Mouse (Mus musculus) kidney, postnatal 0 days (tissue): ENCODE results near the gene Plekhm1. TPM values are rescaled to one million over a fixed set of nuclear protein-coding genes. Genes with fewer than 3 reads are reported as not detected.
"Not testable (repeated sequence)": the region's sequence is repeated elsewhere in the genome, so short reads cannot be mapped to it uniquely, and the experiment has no call there.

Source experiments
- ATAC-seq: fragments of 200-750 bp; cut with Nextera tagmentation; replicated peaks from 2 replicates; pipeline ENCODE4 v1.8.0; 2017; ENCODE audit warnings: low read depth, moderate number of reproducible peaks, moderate TSS enrichment, moderate library complexity; ENCODE audit not compliant: low FRiP score
- DNase-seq: peaks from one replicate; pipeline ENCODE4 v3.0.0-alpha.2; 2016; ENCODE audit warnings: low spot score
- H3K27ac ChIP-seq: fragments of 300-500 bp; sonication (generic); 2 replicates; pipeline ENCODE4 v1.5.1; 2014; ENCODE audit warnings: mild to moderate bottlenecking
- H3K27me3 ChIP-seq: fragments of 300-500 bp; sonication (generic); 2 replicates; pipeline ENCODE4 v1.6.1; 2014; ENCODE audit warnings: low read length, mixed read lengths; ENCODE audit not compliant: insufficient read depth
- H3K36me3 ChIP-seq: fragments of 300-500 bp; sonication (generic); 2 replicates; pipeline ENCODE4 v1.6.1; 2014; ENCODE audit warnings: low read length, mixed read lengths; ENCODE audit not compliant: insufficient read depth
- H3K4me1 ChIP-seq: fragments of 300-500 bp; sonication (generic); replicated peaks from 2 replicates; pipeline ENCODE4 v1.6.1; 2014; ENCODE audit warnings: antibody characterized with exemption, low read length, mixed read lengths; ENCODE audit not compliant: insufficient read depth
- H3K4me2 ChIP-seq: fragments of 300-500 bp; sonication (generic); 2 replicates; pipeline ENCODE4 v1.6.1; 2014; ENCODE audit warnings: mild to moderate bottlenecking, low read length, moderate library complexity, mixed read lengths
- H3K4me3 ChIP-seq: fragments of 300-500 bp; sonication (generic); replicated peaks from 2 replicates; pipeline ENCODE4 v1.5.1; 2014; ENCODE audit warnings: low read depth, low read length
- H3K9ac ChIP-seq: fragments of 300-500 bp; sonication (generic); 2 replicates; pipeline ENCODE4 v1.6.1; 2014; ENCODE audit warnings: low read depth, low read length
- H3K9me3 ChIP-seq: fragments of 300-500 bp; sonication (generic); replicated peaks from 2 replicates; pipeline ENCODE4 v1.6.1; 2016; ENCODE audit warnings: low read length, inconsistent platforms, mixed read lengths
- CTCF ChIP-seq: IDR thresholded peaks from 2 replicates; pipeline ENCODE4 v1.5.1; 2016; ENCODE audit warnings: antibody characterized with exemption, low read depth, mild to moderate bottlenecking, moderate library complexity
- WGBS: fragments of 180-500 bp; shearing (Covaris S2); extraction: QIAGEN DNeasy Blood & Tissue Kit; methylation state at CpG from one replicate; pipeline ENCODE4 v1.1.7; 2014; 5-methylcytosine and 5-hydroxymethylcytosine counted together
- polyA plus RNA-seq: library from polyadenylated mRNA; unstranded; fragments of >200 nt; fragmentation: Nextera tagmentation; extraction: Ambion mirVana; gene quantifications from 2 replicates; pipeline ENCODE4 v1.2.1, GENCODE M21; 2015

Plekhm1 gene
- 5.4 and 6.1 TPM in 2 replicates for polyA plus RNA-seq

DNA sequence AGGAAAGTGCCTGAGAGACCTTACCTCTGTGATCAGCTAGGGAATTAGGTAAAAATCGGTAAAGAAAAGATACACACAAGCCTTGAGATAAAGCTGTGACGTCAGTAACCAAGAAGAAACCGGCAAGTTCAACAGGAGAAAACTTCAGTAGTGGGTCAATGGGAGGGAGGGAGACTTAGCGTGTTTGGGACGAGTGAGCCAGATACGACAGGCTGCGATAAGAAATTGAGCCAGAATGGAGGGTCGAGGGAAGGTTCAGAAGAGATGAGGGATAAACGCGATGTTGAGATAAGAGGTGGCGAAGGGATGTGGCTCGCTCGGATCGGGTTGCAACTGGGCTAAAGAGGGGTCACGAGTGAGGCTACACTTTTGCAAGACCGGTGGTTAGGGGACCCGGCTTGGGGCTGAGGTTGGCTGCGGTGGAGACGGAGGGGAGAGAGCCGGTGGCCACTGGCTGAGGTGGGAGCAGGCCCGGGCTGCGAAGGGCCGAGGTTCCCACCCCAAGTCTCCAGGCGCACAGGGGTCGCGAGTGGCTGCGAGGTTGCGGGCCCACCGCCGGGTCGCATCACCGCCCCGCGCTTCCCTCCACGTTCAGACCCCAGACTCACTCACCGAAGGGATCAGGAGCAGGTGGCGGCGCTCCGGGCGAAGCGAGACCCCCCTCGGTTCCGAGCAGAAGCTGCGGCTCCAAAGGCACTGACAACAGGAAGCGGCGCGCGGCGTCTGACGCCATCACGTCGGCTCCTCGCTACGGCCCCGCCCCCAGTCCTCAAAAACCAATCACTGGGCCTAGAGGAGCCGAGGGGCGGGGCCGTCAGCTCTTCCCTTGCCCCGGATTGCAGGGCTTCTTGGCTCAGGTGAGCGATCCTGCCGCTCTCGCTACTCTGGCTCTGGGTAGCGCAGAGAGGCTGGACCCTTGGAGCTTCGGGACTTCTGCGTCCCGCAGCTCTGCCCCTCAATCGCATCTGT lies at the start of gene Plekhm1:
Gene Plekhm1 (minus strand): TSS at position 707 of the 969 bp plus-strand sequence.
- Histone ChIP-seq H3K9me3 (no peaks in the 10 kb centered on the region), H3K36me3 (no peaks in the 10 kb centered on the region), H3K27ac (peak within 1 kb of the TSS; percentile 37; the same call in 1 of the 2 replicates), H3K9ac (peak within 1 kb of the TSS; percentile 79), H3K27me3 (no peaks in the 10 kb centered on the region), H3K4me2 (peak within 1 kb of the TSS; percentile 95), H3K4me1 (no peaks in the 10 kb centered on the region), H3K4me3 (peak within 1 kb of the TSS; percentile 78)
- TF ChIP-seq CTCF: peak; percentile 8; the same call in 1 of the 2 replicates
- WGBS: under 1% methylated on average over 66 of the region's 67 CpGs
- ATAC-seq (peak; percentile 97), DNase-seq (peak; percentile 98)

DNA sequence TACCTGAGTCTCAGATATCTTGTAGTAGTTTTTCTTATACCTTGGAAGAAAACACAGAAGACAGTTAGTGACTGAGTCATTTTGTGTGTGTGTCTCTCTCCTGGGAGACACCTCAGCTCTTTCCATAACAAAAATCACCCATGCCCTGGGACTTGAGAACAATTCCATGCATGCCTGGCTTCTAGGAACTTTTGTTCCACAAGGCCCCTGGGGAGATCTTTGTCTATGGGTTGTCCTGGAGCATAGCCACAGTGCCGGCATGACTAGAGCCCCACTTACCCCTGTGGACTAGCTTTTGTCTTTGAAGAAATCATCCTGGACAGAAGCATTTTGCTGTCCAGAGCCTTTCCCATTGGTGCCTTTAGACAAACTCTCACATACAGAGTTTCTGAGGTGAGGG lies 38.6 kb upstream of the Plekhm1 start:
- H3K4me2 ChIP-seq, H3K4me3 ChIP-seq, H3K36me3 ChIP-seq, H3K4me1 ChIP-seq, H3K27me3 ChIP-seq, H3K27ac ChIP-seq, H3K9ac ChIP-seq, H3K9me3 ChIP-seq, ATAC-seq, DNase-seq: not testable (repeated sequence)
- WGBS: 67% methylated on average over 1 of the region's 1 CpGs

DNA sequence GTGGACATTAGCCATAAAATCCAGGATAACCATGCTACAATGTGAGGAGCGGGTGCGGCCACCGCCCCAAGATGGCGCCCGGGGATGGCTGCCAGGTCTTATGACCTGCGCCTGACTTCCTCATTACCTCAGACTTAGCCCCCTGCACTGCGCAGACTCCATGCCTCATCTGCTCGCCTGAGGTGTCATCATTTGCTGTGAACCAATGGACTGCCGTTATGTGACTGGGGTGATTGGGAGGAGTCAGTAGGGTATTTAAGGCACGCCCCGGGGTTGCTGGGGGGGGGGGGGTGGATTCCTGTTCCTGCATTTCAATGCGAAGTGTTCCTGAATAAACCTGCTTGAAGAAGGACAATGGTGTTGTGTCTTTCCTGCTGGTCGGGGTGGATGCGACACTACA lies 37.2 kb upstream of the Plekhm1 start:
- not testable (repeated sequence) for H3K9ac ChIP-seq, H3K27ac ChIP-seq, ATAC-seq, H3K9me3 ChIP-seq, H3K4me1 ChIP-seq, DNase-seq, H3K4me3 ChIP-seq, H3K27me3 ChIP-seq, H3K36me3 ChIP-seq, H3K4me2 ChIP-seq
- WGBS: 88% methylated on average over 14 of the region's 14 CpGs

DNA sequence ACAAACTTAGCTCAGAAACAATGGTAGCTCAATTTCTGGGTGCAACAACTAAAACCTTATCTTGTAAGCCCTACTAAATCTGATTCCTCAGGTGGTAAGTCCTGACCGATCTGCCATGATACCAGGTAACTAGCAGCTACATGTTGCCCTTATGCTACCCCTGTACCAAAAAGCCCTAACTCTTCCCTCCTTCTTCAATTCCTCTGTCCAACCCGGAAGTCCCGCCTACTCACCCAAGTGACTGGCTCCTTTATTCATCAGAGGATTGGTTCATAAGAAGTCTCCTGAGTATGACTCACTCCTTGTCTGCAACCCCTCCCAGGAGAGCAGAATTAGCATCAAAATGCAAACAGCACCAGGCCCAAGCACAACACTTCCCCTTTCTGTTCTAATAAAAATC lies 31.2 kb upstream of the Plekhm1 start:
- no peak overlapping the region for H3K9ac ChIP-seq
- no peak for TF ChIP-seq CTCF
- no peaks in the 10 kb centered on the region for H3K4me1 ChIP-seq
- H3K4me2 ChIP-seq: no peak overlapping the region
- H3K36me3 ChIP-seq: no peaks in the 10 kb centered on the region
- H3K4me3 ChIP-seq: no peak overlapping the region
- no peaks in the 10 kb centered on the region for H3K9me3 ChIP-seq
- no peak overlapping the region for H3K27ac ChIP-seq
- 91% methylated on average over 3 of the region's 3 CpGs for WGBS
- H3K27me3 ChIP-seq: no peaks in the 10 kb centered on the region
- no peak for ATAC-seq
- DNase-seq: no peak

DNA sequence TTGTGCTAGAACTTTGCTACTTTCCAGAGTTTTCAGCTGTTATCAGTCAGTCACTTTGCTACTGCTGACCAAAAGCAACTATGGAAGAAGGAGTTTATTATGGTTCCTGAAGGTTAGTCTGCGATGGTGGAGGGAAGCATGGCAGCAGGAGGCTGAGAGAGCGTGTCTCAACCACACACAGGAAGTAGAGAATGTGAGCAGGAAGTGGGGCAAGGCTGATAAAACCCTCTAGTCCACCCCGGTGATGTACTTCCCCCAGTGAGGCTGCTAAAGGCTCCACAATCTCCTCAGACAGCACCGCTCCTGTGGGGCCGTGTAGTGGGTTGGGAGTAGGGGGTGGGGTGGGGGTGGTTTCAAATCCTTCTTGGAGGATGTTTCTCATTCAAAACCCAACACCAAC lies 23.8 kb upstream of the Plekhm1 start:
- no peaks in the 10 kb centered on the region for H3K4me1 ChIP-seq
- no peak overlapping the region for H3K27ac ChIP-seq
- H3K9ac ChIP-seq: no peak overlapping the region
- no peak overlapping the region for H3K4me2 ChIP-seq
- no peaks in the 10 kb centered on the region for H3K36me3 ChIP-seq
- DNase-seq: no peak
- WGBS: 74% methylated on average over 5 of the region's 5 CpGs
- no peaks in the 10 kb centered on the region for H3K27me3 ChIP-seq
- TF ChIP-seq CTCF: no peak
- no peak overlapping the region for H3K4me3 ChIP-seq
- H3K9me3 ChIP-seq: no peaks in the 10 kb centered on the region
- ATAC-seq: no peak

DNA sequence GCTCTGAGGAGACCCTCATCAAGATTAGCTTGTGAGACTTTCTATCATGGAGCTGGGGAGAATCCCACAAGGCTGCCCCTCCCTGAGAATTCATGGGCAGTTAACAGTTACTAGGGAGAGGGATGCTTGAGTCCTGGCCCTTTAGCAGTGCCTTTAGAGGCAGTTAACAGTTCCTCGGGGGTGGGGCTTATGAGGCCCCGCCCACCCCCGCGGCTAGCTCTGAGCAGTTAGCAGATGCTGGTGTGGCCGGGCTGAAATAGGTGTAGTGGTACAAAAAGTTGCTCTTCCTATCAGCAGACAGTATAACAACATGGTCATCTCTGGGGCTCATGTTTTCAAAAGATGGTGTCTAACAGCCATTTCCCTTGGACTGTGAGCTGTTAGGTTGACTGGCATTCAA lies 12.5 kb upstream of the Plekhm1 start:
- no peaks in the 10 kb centered on the region for H3K9me3 ChIP-seq
- H3K4me2 ChIP-seq: no peak overlapping the region
- ATAC-seq (no peak), DNase-seq (no peak)
- TF ChIP-seq CTCF: no peak
- H3K4me3 ChIP-seq: no peak overlapping the region
- no peak overlapping the region for H3K27ac ChIP-seq
- WGBS: 16% methylated on average over 5 of the region's 5 CpGs
- no peaks in the 10 kb centered on the region for H3K4me1 ChIP-seq
- H3K36me3 ChIP-seq: no peaks in the 10 kb centered on the region
- no peak overlapping the region for H3K9ac ChIP-seq
- H3K27me3 ChIP-seq: no peaks in the 10 kb centered on the region
